Mouse (Mus musculus): Measurements from ENCODE around the gene Thada. TPM values are rescaled to one million over a fixed set of nuclear protein-coding genes. Genes with fewer than 3 reads are reported as not detected.
"Not testable (repeated sequence)": the region's sequence is repeated elsewhere in the genome, so short reads cannot be mapped to it uniquely, and the experiment has no call there.

Gene Thada
- polyA plus RNA-seq, 1 experiment from 2014 or later: 10.3 TPM

DNA sequence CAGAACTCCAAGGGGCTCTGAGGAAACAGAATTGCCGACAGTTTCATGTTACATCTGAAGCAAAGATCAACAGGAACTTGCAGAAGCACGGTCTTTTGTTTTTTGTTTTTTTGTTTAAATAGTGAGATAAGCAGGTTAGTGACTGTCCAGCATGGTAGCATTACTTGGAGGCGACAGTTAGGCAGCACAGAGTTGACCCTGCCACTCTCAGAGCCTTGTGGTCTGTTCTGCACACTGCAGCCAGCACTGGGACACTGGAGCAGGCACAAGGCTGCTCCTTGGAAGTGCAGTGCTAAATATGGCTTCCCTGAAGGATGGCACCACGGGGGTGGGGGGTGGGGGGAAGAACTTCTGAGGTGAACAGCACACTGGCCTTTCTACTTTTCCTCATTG lies 271.0 kb downstream of the Thada start:
- Histone ChIP-seq H3K27ac (replicated peaks) (no peak overlapping the region; the same call in 1 of the 2 replicates), H3K27me3 (ENCODE audit: low read depth, poor library complexity, severe bottlenecking) (peaks cover 5% of the 10 kb centered on the region; the same call in 1 of the 2 replicates), H3K36me3 (peaks cover 27% of the 10 kb centered on the region), H3K4me3 (no peak overlapping the region), H3K9me3 (replicated peaks) (no peaks in the 10 kb centered on the region), H3K4me1 (peaks cover 18% of the 10 kb centered on the region)
- 64% methylated on average over 4 of the region's 4 CpGs for WGBS
- DNase-seq (ENCODE audit: low spot score): no peak

DNA sequence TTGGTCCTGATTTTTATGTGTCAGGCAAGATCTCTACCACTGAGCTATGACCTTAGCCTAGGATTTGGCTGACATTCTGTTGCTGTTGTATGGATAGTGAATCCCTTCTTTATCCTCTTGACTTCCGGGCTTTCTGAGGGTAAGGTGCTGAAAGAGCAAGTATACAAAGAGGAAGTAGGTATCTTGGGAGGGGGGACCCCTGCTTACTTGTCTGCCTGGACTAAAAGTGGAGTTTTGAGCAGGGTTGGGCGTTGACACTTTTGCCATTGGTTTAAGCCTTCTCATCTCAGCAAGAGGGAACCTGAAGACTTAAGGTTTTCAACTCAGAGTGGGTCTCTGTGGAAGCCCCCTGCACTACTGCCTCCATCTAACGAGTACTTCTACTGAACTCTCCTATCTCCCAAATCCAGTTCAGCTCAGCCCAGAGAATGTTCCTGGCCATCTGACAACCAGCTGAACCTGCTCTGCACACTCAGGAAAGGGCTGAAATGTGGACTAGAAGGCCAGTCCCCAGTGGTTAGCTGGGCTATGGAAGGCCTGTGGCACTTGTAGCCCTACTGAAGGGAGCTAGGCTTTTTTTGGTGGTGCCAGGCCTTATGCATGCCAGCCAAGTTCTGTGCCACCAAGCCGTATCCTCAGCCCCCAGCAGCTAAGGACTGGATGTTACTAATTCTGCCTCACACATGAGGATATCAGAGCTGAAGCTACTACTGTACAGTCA lies 271.6 kb downstream of the Thada start:
- H3K4me1 ChIP-seq: peaks cover 23% of the 10 kb centered on the region
- no peak overlapping the region for H3K4me3 ChIP-seq
- H3K36me3 ChIP-seq: peaks cover 21% of the 10 kb centered on the region
- 88% methylated on average over 4 of the region's 4 CpGs for WGBS
- no peak for DNase-seq (ENCODE audit: low spot score)
- H3K27ac ChIP-seq (replicated peaks): no peak overlapping the region
- H3K27me3 ChIP-seq (ENCODE audit: low read depth, poor library complexity, severe bottlenecking): peaks cover 9% of the 10 kb centered on the region; the same call in 1 of the 2 replicates
- no peaks in the 10 kb centered on the region for H3K9me3 ChIP-seq (replicated peaks)

DNA sequence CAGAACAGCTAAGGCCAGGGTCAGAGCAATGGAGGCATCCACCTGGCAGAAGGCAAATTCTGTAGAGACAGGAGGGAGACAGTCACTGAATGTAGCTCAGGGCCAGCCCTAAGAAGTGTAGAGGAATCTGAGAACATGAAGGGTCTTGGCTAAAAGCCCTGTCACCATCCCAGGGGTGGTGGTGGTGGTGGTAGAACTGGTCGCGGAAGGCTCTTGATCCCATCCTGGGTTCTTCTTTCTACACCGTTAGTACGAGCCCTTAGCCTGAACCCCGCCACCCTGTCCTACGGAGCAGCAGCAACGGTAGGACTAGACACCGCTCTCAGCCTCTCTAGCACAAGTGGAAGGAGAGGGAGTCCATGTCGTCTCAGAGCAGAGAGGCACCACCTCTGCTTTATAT lies 272.6 kb downstream of the Thada start:
- Histone ChIP-seq H3K36me3 (peaks cover 21% of the 10 kb centered on the region), H3K9me3 (replicated peaks) (no peaks in the 10 kb centered on the region), H3K4me1 (peaks cover 33% of the 10 kb centered on the region), H3K27ac (replicated peaks) (0 out of 2 replicates have a peak overlapping the region, but pooled peaks have one; percentile 38), H3K27me3 (ENCODE audit: low read depth, poor library complexity, severe bottlenecking) (peaks cover 9% of the 10 kb centered on the region; the same call in 1 of the 2 replicates), H3K4me3 (no peak overlapping the region)
- DNase-seq (ENCODE audit: low spot score): no peak
- WGBS: 90% methylated on average over 9 of the region's 9 CpGs

- Histone ChIP-seq H3K27me3 (ENCODE audit: low read depth, poor library complexity, severe bottlenecking) (peaks cover 9% of the 10 kb centered on the region; the same call in 1 of the 2 replicates), H3K36me3 (peaks cover 21% of the 10 kb centered on the region), H3K4me1 (peaks cover 27% of the 10 kb centered on the region), H3K27ac (replicated peaks) (no peak overlapping the region), H3K4me3 (no peak overlapping the region), H3K9me3 (replicated peaks) (no peaks in the 10 kb centered on the region)
- WGBS: 92% methylated on average over 4 of the region's 4 CpGs
- no peak for DNase-seq (ENCODE audit: low spot score)
Measured at GRCm38 (mm10) chr17:84191946-84192345, 274.1 kb downstream of the Thada start.

DNA sequence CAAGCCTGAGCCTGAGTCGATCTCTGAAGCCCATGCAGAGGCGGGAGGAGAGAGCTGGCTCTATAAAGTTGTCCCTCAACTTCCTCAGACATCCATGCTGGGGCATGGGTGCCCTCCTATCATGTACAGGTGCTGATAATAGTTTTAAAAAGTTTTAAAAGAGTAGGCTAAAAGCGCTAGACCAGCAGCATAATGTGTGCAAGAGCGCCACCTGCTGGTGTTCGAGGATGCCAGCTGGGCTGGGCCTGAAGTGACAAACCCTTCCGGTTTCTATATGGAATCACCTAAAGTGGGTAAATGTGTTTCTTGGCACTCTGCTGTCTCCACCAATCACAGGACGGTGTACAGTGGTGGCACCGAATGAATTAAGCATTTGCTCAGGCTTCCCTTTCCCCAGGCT lies 275.1 kb downstream of the Thada start:
- Histone ChIP-seq H3K4me1 (peaks cover 38% of the 10 kb centered on the region), H3K27me3 (ENCODE audit: low read depth, poor library complexity, severe bottlenecking) (peaks cover 9% of the 10 kb centered on the region; the same call in 1 of the 2 replicates), H3K9me3 (replicated peaks) (no peaks in the 10 kb centered on the region), H3K27ac (replicated peaks) (no peak overlapping the region; the same call in 1 of the 2 replicates), H3K4me3 (no peak overlapping the region), H3K36me3 (peaks cover 31% of the 10 kb centered on the region)
- DNase-seq (ENCODE audit: low spot score): peak; percentile 78
- 32% methylated on average over 8 of the region's 8 CpGs for WGBS

DNA sequence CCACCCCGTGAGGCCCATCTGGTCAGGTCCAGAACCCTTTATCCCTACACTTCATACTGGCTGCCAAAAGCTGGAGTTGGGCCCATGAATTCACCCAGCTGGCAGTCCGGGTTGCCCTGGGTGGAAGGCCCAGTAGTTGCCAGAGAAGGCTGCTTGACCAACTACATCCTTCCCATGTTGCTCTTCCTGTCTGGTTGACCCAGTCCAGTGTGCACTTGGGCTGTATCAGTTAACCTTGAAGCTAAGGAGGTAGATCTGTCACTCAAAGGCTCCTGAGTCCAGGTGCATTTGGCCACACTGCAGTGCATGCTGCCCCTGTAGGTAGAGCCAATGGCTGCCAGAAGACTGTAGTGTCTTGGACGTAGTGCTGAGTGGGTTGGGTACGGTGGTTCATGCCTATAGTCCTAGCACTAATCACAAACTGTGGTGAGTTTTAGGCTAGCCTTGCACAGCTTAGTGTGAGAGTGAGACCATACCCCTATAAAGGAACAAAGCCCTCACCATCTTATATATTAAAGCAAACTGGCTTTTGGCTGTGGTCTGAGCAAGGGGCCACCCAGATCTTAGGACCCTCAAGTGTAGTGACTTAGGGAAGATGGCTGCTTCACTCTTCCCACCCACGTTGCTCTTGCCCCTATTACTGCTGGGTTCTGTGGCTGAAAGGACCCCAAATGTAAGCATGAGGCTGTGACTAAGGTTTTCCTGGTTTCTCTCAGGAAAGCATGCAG lies 276.7 kb downstream of the Thada start:
- peaks cover 42% of the 10 kb centered on the region for H3K36me3 ChIP-seq
- WGBS: 76% methylated on average over 5 of the region's 5 CpGs
- no peaks in the 10 kb centered on the region for H3K9me3 ChIP-seq (replicated peaks)
- peaks cover 9% of the 10 kb centered on the region; the same call in 1 of the 2 replicates for H3K27me3 ChIP-seq (ENCODE audit: low read depth, poor library complexity, severe bottlenecking)
- no peak for DNase-seq (ENCODE audit: low spot score)
- H3K4me3 ChIP-seq: peak overlapping the region; percentile 74
- H3K27ac ChIP-seq (replicated peaks): peak overlapping the region; percentile 98
- peaks cover 46% of the 10 kb centered on the region for H3K4me1 ChIP-seq

DNA sequence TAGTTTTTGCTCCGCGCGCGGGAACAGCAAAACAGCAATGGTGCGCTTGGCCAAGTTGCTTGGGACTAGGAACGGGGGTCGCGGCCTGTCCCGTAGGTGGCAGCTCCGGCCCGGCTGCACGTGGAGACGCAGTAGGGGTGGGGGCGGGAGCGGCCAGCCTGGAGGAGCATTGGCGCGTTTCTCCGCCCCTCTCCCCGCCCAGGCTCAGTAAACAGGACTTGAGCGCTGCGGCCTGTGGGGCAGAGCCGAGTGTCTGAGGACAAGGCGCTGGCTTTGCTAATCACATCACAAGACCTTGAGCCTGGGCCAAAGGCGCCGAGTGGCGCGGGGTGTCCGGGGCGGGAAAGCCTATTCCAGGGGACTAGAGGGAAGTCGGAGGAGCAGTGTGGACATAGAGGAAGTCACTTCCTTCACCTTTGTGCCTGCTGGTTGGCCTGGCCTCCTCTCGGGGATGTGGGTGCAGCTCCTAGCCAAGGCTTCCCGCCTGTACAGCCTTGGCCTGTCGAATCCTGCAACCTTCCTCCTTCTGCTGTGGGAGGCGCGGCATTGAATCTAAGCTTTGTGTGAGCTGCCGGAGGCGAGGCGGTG lies 277.5 kb downstream of the Thada start:
- H3K9me3 ChIP-seq (replicated peaks): no peaks in the 10 kb centered on the region

GRCm38 (mm10) chr17:84187727-84188373 lies 278.2 kb downstream of the Thada start, which contains the start of gene Zfp36l2:
Gene Zfp36l2 (minus strand): TSS chr17:84187947.
- peak; percentile 97 for DNase-seq (ENCODE audit: low spot score)
- under 1% methylated on average over 76 of the region's 76 CpGs for WGBS
- Histone ChIP-seq H3K9me3 (replicated peaks) (no peaks in the 10 kb centered on the region), H3K27me3 (ENCODE audit: low read depth, poor library complexity, severe bottlenecking) (peaks cover 9% of the 10 kb centered on the region; the same call in 1 of the 2 replicates), H3K27ac (replicated peaks) (peak within 1 kb of the TSS; percentile 98), H3K4me1 (peaks cover 56% of the 10 kb centered on the region), H3K36me3 (peaks cover 37% of the 10 kb centered on the region), H3K4me3 (peak within 1 kb of the TSS; percentile 95)

More for the DNA sequence above, 277.5 kb downstream of the Thada start:
- H3K4me3 ChIP-seq: peak overlapping the region; percentile 74
- peaks cover 9% of the 10 kb centered on the region; the same call in 1 of the 2 replicates for H3K27me3 ChIP-seq (ENCODE audit: low read depth, poor library complexity, severe bottlenecking)
- 2% methylated on average over 38 of the region's 38 CpGs for WGBS
- H3K36me3 ChIP-seq: peaks cover 42% of the 10 kb centered on the region
- H3K27ac ChIP-seq (replicated peaks): peak overlapping the region; percentile 98
- peak; percentile 91 for DNase-seq (ENCODE audit: low spot score)
- H3K4me1 ChIP-seq: peaks cover 49% of the 10 kb centered on the region

GRCm38 (mm10) chr17:84187264-84187663 lies 278.7 kb downstream of the Thada start:
- Histone ChIP-seq H3K27ac (replicated peaks) (peak overlapping the region; percentile 98), H3K4me1 (peaks cover 62% of the 10 kb centered on the region), H3K36me3 (peaks cover 35% of the 10 kb centered on the region), H3K4me3 (peak overlapping the region; percentile 95)
- not testable (repeated sequence) for DNase-seq (ENCODE audit: low spot score); H3K9me3 ChIP-seq (replicated peaks); H3K27me3 ChIP-seq (ENCODE audit: low read depth, poor library complexity, severe bottlenecking)
- 0% methylated on average over 16 of the region's 37 CpGs for WGBS

- DNase-seq (ENCODE audit: low spot score): peak; percentile 74
- peaks cover 68% of the 10 kb centered on the region for H3K4me1 ChIP-seq
- WGBS: under 1% methylated on average over 80 of the region's 80 CpGs
- peaks cover 29% of the 10 kb centered on the region for H3K36me3 ChIP-seq
- H3K4me3 ChIP-seq: peak overlapping the region; percentile 95
- peak overlapping the region; percentile 94 for H3K27ac ChIP-seq (replicated peaks)
- H3K9me3 ChIP-seq (replicated peaks): no peaks in the 10 kb centered on the region
- peaks cover 9% of the 10 kb centered on the region; the same call in 1 of the 2 replicates for H3K27me3 ChIP-seq (ENCODE audit: low read depth, poor library complexity, severe bottlenecking)
Measured at GRCm38 (mm10) chr17:84186451-84187202, 279.4 kb downstream of the Thada start.

DNA sequence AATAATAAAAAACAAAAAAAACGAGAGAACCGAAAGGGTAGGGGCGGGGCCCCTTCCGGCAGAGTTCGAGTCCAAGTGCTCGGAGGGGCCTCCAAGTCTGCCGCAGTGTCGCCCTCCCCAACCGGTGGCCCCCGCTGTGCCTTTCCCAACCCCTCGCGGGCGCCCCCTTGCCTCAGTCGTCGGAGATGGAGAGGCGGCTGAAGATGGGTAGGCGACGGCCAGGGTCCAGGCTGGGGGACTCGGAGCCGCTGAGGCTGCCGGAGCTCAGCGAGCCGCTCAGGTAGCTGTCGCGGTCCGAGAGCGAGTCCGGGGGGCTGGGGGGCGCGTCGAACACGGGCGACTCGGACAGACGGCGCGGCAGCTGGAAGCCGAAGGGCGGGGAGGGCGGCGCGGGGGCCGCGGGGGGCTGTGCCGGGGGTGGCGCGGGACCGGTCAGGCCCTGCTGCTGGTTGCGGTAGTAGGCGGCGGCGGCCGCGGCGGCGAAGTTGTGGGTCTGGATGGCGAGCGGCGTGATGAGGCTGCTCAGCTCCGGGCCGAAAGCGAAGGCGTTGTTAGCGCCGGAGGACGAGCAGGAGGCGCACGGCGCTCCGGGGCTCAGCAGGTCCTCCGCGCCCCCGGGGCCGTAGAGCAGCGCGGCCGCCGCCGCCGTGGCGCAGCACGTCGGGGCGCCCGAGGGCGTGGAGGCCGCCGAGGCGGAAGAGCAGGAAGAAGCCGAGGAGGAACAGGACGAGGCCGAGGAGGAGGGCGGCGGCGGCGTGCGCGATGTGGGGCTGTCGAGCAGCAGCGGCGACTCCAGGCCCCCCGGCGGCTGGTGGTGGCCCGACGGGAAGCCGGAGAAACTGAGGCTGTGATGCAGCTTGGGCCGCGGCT lies 280.2 kb downstream of the Thada start:
- no peaks in the 10 kb centered on the region for H3K9me3 ChIP-seq (replicated peaks)
- 1% methylated on average over 98 of the region's 108 CpGs for WGBS
- peaks cover 25% of the 10 kb centered on the region for H3K36me3 ChIP-seq
- peak overlapping the region; percentile 95 for H3K4me3 ChIP-seq
- peak overlapping the region; percentile 94 for H3K27ac ChIP-seq (replicated peaks)
- H3K27me3 ChIP-seq (ENCODE audit: low read depth, poor library complexity, severe bottlenecking): peaks cover 9% of the 10 kb centered on the region; the same call in 1 of the 2 replicates
- DNase-seq (ENCODE audit: low spot score): peak; percentile 74
- peaks cover 74% of the 10 kb centered on the region for H3K4me1 ChIP-seq
